Mouse (Mus musculus) v-Abl transformed pro-B cells (cell line): ENCODE measurements around the gene Vac14.

ENCODE experiments used
- in situ Hi-C, 2 experiments: fragments of 400-800 bp; cut with MboI; formaldehyde crosslinking; loops; one replicate each; pipeline ENCODE4 v1.15.1; 2025; ENCODE audit not compliant: unreplicated experiment in 2 of 2

The Vac14 gene

DNA sequence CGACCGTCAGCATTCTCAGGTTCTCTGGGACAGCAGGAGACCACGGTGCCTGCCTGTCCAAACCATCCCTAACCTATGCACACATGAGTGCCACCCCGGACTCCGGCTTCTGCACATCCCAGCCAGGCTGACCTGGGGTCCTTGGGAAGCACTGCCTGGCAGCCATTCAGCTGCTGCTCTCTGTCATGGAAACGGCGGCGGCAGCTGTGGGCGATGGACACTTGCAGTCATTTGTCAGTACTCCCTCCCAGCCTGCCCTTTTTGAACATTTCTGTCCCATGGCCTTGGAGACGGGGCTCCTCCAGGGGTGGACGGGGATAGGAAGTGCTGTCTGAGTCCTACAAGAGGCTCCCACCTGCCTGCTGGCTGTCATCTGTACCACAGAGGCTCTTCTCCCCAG lies 90.0 kb downstream of the Vac14 start:
- in situ Hi-C loops: no loop called here

DNA sequence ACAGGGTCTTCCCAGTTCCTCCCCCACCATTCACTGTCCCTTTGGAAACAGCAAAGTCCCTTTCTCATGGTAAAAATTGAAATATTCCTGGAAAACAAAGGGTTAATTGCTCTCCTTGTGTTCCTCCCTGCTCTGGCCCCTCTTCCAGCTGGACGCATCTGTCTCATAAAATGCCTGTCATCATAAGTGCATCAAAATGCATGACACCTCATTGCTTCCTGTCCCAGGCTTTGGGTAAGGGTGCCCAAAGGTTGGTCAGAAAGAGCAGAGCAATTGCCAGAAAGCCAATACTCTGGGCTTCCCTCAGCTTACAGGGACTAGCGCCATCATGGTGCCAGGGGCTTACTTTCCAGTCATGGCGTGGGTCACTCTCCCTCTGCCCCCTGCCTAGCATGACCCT lies 92.2 kb downstream of the Vac14 start:
- in situ Hi-C loops: no loop called here

DNA sequence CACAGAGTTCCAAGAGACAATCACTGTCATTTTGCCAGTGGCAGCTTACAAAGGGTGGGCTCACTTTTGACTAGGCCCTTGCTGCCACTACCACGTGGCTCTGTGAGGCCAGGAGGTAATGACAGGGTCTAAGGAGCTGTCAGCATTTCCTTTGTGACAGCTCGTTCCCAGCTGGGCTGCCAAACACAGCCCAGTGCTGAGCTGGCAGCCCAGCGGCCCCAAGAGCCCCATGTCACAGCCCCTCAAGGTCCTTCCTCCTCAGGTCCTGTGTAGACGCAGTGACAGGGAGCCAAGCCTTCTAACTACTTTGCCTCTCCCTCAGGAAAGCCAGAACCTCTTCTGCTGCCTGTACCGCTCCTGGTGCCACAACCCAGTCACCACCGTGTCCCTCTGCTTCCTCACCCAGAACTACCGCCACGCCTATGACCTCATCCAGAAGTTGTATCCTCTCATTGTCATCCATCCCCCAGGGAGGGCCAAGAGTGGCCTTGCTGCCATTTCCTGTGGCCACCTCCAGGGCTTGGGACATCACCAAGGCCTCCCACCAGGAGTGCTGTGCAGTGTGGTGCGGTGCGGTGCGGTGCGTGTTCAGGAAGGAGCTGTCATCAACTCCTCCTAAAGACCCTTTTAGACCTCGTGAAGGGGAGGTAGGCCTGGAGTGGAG lies 93.0 kb downstream of the Vac14 start:
- in situ Hi-C loops: no loop called here

DNA sequence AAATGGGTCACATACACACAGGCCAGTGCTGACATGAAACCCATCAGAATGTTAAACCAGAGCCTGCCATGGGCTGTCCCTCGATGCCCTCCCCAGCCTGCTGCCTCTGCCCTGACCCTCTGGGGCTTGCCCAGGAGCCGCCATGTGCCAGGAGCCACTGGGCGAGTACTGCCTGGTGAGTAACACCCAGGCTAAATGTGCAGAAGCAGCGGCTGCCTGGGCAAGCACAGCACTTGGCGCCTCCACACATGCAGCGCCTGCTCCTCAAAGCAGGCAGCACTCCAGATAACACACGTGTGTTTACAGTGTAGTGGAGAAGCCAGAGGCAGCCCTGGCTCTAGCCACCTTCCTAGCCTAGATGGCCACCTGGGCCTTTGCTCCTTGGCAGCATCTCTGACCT lies 94.7 kb downstream of the Vac14 start:
- in situ Hi-C loops: no loop called here

DNA sequence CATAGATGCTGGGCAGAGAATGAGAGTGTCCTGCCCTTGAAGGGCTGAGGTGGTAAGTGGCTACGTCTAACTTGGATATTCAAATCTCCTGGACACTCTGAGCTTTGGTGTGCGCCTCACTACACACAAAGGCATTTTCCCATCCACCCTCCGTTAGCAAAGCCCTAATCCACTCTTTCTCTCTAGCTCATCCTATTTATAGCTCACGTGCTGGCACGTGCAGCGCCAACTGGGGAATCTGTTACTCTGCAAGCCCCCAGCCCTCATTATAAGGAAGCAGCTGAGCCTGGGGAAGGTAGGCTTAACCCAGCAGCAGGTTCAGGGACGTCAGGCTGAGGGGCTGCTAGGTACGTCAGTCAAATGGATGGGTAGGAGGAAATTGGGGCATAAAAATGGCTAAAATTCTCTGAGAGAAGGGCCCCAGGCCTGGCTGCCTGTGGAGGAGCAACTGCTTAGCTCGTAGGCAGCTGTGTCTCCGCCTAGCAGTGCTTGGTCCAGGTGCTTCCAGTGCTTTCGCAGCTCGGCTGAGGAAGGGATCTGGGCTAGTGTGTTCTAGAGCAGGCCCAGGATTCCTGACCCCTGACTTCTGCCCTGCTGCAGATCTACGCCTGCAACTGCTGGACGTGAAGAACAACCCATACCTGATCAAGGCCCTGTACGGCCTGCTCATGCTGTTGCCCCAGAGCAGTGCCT lies 96.6 kb downstream of the Vac14 start:
- in situ Hi-C loops: no loop called here

DNA sequence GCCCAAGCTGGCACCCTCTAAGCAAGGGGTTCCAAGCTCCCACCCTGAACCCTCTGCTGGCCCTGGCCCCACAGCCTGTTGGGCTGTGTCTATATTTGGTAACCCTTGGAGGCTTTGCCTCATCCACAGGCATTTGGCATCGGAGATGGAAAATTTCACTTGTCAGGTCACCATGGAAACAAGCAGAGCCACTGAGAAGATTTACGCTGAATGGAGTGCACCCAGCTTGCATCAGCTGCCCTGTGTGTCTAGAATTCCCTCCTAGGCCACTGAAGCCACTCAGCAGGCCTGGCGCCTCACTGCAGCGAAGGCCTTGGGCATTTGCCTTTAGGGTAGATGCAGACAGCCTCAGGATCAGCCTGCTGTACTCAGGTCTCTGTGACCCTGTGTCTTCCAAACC lies 97.7 kb downstream of the Vac14 start:
- in situ Hi-C loops: no loop called here

DNA sequence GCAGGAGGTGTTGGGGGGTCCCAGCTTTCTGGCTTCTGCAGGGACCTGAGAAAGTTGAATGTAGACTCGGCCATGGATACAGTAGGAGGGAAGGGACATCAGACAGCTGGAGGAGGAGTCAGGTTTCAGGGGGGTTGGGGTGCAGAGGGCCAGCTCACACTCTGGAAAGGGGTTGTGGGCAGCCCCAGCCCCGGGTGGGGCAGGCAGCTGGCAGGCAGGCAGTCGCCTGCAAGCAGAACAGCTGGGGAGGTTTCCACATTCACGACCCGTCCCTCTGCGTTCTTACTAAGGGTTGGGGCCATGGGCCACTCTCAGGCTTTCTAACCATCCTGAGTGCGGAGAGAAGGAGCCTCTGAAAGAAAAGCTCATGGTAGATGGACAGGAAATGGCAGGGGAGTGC lies 98.7 kb downstream of the Vac14 start:
- in situ Hi-C loops: no loop called here

DNA sequence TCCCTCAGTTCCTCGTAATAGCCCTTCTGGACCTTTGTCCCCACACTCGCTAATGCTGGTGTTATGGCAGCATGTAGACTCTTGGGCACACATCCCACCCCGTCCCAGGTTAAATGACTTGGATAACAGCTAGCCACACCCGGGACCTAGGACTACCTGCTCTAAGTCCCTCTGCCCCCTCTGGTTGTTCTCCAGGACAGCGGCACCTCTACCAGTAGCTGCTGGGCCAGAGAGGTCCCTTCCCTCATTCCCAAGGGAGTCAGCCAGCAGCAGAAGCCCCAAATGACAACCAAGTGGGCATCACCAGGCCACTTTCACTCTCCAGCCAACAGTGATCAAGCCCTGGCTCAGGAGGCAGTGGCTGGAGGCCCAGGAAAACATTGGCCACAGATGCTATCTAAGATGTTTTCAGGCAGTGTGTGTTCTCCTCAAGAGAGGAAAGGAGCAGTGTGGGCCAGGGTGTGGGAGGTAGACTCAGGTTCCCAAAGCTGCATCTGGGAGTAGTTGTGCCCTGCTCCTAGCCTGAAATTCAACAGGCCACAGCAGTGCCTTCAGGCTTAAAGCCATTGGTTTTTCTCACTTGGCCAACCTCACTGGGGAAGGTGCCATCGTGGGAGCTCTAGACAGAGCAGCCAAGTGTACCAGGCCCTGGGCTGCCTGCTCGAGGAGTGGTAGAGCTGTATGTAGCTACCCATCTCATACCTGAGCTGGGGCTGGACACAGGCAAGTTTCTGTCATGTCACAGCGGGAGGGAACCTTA lies 100.0 kb downstream of the Vac14 start:
- in situ Hi-C loops: no loop called here

DNA sequence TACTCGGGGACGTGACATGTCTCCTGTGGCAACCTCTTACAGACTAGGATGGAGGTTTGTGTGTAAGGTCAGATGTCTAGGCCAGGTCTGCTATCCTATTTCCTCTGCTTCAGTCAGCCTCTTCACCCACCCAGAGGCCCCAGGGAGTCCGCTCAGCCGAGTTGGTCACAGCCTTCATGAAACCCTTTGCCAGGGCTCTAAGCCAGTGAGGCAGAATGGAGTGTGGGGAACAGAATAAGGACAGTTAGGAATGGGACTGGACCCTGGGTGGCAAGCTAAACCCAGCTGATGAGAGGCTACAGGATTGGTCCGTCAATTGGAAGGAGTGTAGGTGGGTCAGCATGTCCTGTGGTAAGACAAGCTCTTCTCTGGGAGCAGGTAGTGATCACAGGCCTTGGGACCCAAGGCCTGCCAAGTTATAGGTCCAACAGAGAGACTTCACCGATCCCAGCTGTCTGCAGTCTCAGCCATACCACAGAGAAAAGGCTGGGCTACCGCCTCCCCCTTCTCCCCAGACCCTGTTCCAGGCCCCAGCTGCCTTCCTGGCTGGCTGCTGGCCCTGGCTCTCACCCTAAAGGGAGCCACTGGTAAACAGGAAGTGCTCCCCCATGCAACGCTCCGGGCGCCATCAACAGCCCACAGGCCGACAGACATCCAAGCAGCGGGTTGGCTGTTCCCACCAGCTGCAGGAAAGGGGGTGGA lies 100.7 kb downstream of the Vac14 start:
- in situ Hi-C loops: no loop called here

DNA sequence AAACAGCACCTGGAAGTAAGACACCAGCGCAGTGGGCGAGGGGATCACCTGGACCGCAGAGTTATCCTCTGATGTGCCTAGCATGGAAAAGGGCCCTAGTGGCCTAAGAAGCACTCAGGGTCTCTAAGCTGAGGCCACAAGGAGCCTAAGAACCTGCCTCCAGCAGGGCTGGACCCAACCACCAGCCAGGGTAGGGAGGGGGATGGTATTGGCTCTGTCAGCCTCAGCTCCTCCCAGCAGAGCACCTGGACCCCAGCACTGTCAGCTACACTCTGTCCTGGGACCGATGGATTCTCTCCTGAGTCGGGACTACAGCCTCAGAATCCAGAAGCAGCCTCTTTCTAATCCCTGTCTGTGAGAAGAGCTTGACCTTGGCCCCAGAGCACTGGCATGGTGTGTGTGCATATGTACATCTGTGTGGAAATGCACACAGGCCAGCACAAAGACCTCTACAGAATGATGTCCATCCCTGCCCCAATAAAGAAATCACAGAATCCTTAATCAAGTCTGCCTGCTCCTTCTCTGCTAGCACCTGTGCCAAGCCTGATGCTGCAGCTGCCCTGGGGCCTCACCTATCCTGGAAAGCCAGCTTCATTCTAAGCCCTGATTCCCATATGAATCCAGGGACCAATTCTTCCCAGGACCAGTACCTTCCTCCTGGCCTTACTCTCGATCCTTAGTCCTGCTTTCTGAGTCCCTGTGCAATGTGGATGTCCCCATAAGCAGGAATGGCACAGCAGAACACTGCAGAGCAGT lies 101.7 kb downstream of the Vac14 start:
- in situ Hi-C loops: loop anchor here (5.0 to 10.0 kb wide), 3 partner anchors 73 to 585 kb away; no protein-coding TSS in a partner anchor

DNA sequence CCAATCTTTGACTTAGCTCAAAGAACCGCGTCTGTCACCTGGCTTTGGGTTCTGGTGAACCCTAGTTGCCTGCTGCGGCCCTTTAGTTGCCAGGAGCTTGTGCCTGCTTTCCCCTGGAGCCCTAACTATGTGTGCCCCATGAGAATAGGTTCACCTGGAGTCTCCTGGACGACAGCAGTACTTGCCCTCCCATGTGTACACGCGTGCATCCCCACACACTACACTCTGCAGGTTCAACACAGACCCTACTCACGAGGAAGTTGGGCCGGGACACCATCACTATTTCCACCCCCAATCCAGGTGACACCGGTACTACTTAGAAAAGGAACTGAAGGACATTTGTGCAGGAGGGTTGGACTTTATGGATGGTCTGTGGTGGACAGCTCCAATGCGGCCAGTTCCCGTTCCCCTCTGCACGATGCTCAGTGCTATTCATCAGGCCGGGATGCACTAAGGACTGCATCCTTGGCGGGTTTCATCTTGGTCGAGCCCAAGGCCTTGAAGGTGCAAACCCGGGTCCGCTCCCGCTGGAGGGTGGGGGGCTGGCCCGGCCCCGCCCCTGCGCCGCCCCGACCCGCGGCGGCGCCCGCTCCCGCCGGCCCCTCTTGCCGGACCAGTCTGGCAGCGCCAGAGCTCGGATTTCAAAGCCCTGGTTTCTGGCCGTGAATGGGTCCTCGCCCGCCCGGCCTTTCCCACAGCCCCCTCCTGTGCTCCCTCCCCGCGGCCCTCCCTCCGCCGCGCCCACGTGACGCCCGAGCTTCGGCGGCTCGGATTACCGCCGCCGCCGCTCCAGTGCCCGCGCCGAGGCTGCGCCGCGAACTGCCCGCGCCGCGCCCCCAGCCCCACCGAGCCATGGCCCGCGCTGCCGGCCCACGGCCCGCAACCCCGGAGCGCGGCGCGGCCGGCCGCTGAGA lies 102.6 kb downstream of the Vac14 start, which contains the start of gene Mtss1l:
TSS of gene Mtss1l (plus strand) at position 792 of the 914 bp plus-strand sequence.
- in situ Hi-C loops: loop anchor here (5.0 to 10.0 kb wide), 3 partner anchors 74 to 586 kb away; no protein-coding TSS in a partner anchor

DNA sequence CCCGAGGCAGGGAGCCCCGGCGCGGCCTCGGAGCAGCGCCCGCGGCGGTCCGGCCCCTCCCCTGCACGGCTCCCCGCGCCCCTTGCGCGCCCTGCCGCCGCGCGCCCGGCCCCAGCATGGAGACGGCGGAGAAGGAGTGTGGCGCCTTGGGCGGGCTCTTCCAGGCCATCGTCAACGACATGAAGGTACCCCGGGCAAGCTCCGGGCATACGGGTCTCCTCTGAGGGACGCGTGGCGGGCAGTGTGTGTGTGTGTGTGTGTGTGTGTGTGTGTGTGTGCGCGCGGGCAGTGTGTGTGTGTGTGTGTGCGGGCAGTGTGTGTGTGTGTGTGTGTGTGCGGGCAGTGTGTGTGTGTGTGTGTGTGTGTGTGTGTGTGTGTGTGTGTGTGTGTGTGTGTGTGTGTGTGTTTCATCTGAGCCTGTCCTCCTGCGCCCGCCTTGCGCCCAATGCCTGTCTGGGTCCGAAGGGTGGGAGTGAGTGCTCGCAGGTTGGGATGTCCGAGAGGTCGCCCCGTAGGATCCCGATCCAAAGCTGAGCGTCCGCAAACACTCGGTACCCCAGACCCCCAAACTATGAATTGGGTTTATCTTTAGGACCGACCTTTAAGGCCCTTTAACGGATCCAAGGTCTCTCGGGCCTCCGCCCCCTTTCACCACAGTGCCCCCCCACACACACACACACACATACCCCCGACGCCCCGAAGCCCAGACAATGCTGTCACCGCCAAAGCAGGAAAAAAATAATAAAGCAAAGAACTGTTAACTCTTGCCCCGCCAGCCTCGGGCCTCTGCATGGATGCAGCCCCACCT lies 103.4 kb downstream of the Vac14 start:
- in situ Hi-C loops: loop anchor here (5.0 to 10.0 kb wide), 3 partner anchors 75 to 587 kb away; no protein-coding TSS in a partner anchor

DNA sequence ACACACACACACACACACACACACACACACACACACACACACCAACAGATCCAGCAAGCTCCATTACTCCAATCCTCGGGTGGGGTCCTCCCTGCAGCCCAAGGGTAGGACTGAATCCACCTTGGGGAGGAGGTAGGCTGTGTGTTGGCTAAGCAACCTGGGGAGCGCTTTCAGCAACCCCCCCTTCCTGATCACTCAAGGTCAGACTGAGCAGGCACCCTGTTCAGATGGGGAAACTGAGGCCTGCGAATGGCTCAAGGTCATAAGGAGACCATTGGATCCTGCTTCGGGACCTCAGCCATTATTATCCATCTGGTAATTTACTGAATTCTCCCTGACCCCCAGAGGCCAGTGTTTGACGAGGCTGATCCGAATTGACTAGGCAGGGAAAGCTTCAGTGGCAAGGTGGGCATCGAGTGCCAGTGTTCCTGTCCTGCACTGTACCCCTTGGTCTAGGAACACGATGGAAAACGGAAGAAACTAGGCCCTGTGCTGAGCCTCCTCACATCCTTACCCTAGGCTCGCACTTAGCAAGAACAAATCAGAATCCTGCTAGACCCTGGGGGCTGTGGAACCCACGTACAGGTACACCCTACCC lies 104.1 kb downstream of the Vac14 start:
- in situ Hi-C loops: loop anchor here (5.0 to 10.0 kb wide), 3 partner anchors 75 to 588 kb away; no protein-coding TSS in a partner anchor

DNA sequence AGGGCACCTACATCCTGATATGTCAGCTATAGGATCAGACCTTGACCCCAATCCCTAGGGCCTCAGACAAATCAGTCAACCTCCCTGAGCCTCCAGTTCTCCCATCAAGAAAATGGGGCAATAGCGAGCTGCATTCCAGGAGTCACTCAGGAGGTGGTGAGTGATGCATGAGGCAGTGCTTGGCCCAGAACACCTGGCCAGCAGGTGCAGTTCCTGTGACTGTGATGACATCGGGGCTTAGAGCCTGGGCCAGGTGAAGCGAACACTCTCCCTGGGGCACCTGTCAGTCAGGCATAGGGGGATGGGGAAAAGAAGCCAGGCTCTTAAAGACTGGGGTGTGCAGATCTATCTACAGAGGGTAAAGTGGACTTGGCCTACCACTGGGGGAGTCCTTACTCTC lies 106.1 kb downstream of the Vac14 start:
- in situ Hi-C loops: loop anchor here (5.0 to 10.0 kb wide), 3 partner anchors 77 to 590 kb away; no protein-coding TSS in a partner anchor

DNA sequence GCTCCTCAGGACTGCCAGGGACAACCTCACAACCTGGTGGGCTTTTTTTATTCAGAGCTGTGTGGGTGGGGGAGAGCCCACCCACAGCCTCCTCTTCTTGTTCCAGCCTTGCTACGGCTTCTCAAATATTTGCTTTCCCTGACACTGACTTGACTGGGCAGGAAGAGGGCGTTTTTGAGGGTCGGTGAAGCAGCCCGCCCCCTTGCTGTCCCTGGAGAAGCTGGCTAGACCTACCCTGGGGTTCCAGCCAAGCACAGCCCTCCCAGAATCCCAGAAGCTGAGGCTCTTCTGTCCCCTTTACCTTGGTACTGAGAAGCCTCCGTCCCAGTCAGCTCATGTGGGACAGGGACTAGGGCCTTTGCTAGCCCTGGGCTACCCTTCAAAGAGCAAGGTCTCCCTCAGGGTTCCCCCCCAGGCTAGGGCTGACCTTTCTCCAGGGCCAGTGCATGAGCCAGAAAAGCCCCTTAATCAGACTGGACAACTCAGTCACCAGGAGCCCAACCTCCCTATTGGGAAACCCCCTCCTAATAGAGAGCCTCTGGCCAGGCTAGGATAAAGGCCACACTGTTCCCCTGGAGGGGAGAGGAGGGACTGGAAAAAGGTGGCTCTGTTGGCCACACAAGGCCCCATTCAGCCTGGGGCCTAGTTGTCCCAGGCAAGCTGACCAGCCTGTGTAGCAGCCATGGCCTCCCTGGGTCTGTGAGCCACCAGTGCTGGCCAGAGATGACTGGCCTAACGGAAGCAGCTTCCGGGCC lies 106.9 kb downstream of the Vac14 start:
- in situ Hi-C loops: loop anchor here in 1 of 2 experiments (10.0 kb wide), 1 partner anchor 590 kb away; no protein-coding TSS in a partner anchor

DNA sequence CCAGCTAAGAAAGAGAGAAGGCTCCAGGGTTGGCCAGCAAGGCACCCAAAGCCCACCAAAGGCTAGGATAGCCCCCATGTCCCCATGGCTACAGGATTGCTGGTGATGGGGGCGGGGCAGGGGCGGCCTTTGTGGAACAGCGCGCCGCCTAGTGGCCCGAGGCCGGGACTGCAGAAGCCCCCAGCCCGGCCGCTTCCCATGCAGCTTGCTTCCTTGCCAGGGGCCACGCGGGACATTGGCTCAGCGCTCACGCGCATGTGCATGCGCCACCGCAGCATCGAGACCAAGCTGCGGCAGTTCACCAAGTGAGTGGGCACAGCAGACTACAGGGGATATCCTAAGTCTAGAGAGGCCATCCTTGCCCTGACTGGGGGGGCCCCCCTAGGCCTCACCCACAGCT lies 108.5 kb downstream of the Vac14 start:
- in situ Hi-C loops: loop anchor here in 1 of 2 experiments (10.0 kb wide), 1 partner anchor 592 kb away; no protein-coding TSS in a partner anchor

DNA sequence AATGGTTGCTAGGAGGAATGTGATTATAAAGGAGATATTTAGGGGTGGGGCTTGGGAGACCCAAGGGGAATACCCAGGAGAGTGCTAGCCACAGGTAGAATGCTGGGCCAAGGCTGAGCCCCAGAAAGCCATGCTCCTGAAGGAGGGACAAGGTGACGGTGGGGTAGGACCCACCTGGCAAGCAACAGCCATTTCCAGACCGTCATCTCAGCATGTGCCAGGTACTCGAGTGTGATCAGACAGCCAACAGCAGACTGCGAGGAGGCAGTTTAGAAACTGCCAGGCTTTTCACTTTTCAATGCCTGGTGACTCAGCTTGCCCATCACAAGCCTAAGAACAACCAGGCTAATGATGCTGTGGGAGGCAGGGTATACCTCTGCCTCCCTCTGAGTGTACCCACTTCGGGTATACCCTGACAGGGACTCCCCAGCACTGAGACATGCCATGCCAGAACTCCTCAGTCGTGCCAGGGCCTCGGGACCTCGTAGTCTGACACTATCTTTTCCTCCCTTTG lies 113.0 kb downstream of the Vac14 start:
- in situ Hi-C loops: no loop called here
